Mouse (Mus musculus): ENCODE results near the gene Cabp4. TPM values are rescaled to one million over a fixed set of nuclear protein-coding genes. Genes with fewer than 3 reads are reported as not detected.
A peak's percentile ranks its signal among the peaks of the same experiment; 100 is the strongest.

Gene Cabp4
- total RNA-seq, 2 experiments from 2014 or later, result 0.39 TPM; not detected in 1

DNA sequence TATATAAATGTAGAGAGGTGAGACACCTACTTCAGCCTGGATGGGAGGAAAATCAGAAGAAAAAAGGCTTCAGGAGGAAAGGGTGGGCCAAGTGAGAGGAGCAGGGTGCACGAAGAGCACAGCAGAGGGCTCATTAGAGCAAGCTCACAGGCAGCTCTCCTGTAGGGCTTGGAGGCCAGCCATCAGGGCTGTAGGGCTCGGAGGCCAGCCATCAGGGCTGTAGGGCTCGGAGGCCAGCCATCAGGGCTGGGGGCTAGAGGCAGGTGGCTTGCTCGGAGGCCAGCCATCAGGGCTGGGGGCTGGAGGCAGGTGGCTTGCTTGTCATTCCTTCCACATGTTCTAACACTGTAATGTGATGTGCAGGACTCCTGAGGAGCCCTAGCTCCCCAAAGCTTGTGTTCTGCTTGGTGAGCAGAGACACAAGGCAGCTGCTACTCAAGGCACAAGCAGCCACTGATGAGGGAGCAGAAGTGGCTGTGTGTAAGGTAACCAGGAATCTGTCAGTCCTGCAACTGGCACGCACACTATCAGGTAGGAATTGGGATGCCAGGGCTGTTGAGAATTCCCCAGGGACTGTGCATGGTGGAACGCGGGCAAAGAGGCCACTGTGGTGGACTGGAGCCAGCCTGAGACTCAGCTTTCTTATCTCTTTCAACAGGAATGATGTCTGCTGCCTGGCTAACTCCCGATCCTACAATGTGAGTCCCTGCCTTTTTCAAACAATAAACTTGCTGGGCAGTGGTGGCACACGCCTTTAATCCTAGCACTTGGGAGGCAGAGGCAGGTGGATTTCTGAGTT is 23.0 kb upstream of the Cabp4 start:
- no peak for ATAC-seq (replicated peaks; ENCODE audit: low FRiP score, low TSS enrichment, poor library complexity, severe bottlenecking)

DNA sequence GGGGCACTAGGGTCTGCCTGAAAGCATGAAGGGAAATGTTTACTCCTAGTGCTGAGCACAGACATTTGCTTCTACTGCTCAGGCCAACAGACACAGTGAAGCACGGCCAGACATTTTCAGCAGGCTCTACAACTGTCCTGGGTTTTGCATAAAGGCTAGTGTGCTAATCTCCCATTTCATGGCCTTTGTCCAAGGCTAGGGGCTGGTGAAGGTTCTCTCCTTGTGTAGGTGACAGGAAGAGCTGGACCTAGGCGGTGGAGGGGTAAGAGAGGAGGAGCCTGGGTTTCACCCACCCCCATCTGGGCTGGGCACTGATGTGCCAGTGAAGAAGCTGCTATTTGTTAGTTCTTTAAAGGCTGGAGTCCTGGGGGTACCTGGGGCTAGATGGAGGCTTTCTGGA is 20.9 kb upstream of the Cabp4 start:
- ATAC-seq (replicated peaks; ENCODE audit: low FRiP score, low TSS enrichment, poor library complexity, severe bottlenecking), result no peak

DNA sequence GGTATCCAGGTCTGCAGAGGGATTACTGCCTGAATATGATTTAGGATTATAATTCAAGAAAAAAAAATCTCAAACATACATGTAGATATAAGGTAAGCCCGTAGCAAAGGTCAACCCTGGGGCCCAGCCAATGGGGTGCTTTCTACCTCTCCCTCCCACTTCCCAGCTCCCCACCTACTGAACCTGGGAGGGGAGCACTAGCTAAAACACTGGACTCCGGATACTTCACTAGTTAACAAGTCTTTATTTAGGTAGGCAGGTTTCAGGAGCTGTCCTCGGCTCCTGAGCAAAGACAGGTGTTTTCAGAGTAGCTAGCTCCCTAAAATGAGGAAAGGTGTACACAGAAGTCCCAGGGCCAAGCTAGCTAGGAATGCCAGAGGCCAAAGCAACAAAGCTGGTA is 20.3 kb upstream of the Cabp4 start:
- no peak for ATAC-seq (replicated peaks; ENCODE audit: low FRiP score, low TSS enrichment, poor library complexity, severe bottlenecking)

DNA sequence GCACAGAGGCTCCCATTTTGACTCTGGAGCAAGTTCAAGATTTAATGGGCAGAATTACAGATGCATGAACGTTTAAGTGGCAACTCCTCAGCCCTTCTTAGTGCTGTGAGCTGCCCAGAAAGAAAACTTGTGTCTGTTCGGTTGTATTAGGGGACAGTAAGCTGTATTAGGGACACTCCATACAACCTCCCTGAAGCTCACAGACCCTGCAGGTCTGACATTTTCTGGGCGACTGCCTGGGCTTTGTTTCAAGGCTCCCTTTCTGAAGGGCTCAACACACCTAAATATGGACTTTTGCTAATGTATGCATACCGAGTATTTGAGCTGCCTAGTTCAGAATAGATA is 19.7 kb upstream of the Cabp4 start:
- 0 out of 2 replicates have a peak, but pooled peaks have one; percentile 0 for ATAC-seq (replicated peaks; ENCODE audit: low FRiP score, low TSS enrichment, poor library complexity, severe bottlenecking)

DNA sequence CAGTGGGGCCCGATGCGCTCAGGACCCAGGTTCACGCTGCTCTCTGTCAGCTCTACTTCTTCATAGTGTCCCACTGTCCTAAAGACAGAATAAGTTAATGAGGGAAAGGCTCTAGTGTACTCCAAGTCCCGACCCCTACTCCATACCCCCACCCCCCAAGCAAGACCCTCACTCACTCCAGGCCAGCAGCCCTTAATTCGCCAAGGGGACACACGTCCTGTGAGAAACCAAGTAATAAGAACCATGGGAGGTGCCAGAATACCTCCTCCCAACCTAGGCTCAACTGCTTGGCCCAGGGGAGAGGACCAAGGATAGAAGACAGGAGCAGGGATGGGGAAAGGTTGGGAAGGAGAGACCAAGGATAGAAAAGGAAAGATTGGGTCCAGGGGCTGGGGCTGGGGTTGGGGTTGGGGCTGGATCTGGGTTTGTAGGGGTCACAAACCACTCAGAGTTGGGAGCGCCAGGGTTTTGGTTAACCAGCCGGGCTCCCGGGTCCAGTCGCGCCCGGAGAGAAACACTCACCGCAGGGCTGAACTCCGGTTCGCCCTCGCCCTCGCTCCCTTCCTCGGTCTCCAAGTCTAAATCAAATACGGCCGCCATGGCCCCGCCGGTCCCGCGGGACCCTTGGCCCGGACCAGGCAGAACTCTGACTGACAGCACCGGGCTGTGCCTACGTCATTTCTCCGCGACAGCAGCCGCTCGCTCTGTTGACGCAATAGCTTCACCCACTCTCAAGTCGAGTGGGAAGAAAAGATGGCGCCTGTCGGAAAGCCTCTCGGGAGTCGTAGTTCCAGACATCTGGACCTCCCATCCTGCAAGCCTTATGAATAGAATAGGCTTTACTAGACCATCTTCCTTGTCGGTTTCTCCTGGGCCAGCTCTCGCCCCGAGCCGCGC is 19.1 kb upstream of the Cabp4 start, which contains the start of gene Rps6kb2:
Gene Rps6kb2 (minus strand): TSS at position 709 of the 897 bp plus-strand sequence.
- ATAC-seq (replicated peaks; ENCODE audit: low FRiP score, low TSS enrichment, poor library complexity, severe bottlenecking), result peak; percentile 79

DNA sequence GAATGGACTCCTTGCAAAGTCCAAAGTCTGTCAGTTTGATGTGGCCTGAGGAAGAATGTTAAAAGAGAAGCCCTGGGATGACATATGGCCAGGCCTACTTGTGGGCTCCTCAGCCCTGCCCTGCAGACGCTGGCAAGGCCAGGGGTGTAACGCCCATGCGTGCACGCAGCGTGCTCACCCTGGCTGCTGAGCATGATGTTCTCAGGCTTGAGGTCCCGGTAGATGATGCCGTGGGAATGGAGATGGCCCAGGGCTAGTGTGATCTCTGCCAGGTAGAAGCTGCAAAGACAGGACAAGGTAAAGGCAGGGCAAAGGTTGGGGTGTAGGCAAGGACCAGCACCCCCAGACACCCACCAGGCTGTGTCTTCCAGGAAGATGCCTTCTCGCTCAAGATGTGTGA is 15.2 kb upstream of the Cabp4 start:
- ATAC-seq (replicated peaks; ENCODE audit: low FRiP score, low TSS enrichment, poor library complexity, severe bottlenecking), result no peak

DNA sequence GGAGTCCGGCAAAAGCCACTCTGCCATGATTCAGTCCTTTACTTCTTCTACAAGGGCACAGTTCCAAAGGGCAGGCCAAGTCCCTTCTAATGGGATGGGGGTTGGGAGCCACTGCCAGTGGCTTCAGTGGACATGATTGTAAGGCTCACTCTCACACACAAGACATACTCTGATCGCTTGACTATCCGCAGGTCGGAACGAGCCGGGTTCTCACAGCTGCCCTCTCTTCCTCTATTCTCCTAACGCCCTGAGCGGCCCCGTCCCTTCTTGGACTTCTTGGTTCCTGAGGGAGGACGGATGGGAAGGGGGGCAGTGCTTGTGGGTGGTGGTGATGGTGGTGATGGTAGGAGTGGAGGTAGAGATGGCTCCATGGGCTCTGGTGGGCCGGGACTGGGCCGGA is 12.9 kb upstream of the Cabp4 start:
- no peak for ATAC-seq (replicated peaks; ENCODE audit: low FRiP score, low TSS enrichment, poor library complexity, severe bottlenecking)

DNA sequence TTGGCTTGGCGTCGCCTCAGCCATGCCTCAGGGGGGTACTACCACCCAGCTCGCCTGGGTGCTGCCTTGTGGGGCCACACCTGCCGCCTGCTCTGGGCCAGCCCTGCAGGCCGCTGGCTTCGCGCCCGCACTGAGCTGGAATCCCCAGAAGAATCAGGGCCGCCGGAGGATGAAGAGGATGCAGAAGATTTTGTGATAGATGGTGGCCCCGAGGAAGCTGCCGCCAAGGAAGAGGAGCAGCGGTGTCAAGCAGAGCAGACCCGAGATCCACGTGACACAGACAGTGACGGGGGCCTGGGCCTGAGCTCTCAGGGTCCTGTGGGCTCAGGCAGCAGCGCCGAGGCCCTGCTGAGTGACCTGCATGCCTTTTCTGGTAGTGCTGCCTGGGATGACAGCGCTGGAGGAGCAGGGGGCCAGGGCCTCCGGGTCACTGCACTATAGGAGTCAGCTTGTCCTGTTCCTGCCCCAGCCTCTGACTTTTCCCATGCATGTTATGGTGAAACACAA is 12.3 kb upstream of the Cabp4 start:
- 0 out of 2 replicates have a peak, but pooled peaks have one; percentile 5 for ATAC-seq (replicated peaks; ENCODE audit: low FRiP score, low TSS enrichment, poor library complexity, severe bottlenecking)

DNA sequence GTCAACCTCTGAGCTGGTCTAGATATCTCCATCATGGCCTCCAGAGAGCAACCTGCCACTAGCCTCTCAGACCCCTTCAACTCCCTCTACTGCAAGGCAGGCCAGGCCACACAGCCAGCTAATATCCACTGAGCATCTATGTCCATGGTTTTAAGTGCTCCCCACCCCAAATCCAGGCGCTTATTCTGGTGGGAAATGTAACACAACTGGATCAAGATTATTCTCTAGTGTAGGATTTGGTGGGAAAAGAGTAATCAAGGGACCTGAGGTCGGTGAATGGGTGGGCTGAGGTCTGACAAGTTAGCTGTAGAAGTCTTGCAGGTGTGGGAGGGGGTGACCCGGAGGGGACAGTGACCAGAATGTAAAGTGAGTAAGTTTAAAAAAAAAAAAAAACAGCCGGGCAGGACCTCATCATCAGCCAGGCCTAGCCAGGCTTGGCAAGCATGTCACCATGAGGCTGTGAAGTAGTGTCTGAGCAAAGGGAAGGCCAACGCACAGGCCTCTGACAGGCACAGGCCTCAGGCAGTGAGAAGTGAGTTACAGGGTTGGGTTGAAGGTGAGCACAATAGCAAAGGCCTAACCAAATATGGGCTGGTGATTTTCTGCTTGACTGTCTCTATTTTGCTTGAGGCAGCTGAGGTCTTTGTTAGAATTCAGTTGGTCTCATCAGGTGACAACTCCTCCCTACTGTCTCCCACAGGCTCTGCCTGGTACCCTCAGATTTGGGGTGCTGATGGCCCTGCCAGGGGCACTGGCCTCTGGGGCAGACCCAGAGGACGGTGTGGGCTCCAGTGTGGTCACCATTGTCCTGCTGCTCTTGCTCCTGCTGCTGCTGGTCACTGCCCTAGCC is 11.6 kb upstream of the Cabp4 start:
- peak; percentile 32 for ATAC-seq (replicated peaks; ENCODE audit: low FRiP score, low TSS enrichment, poor library complexity, severe bottlenecking)

DNA sequence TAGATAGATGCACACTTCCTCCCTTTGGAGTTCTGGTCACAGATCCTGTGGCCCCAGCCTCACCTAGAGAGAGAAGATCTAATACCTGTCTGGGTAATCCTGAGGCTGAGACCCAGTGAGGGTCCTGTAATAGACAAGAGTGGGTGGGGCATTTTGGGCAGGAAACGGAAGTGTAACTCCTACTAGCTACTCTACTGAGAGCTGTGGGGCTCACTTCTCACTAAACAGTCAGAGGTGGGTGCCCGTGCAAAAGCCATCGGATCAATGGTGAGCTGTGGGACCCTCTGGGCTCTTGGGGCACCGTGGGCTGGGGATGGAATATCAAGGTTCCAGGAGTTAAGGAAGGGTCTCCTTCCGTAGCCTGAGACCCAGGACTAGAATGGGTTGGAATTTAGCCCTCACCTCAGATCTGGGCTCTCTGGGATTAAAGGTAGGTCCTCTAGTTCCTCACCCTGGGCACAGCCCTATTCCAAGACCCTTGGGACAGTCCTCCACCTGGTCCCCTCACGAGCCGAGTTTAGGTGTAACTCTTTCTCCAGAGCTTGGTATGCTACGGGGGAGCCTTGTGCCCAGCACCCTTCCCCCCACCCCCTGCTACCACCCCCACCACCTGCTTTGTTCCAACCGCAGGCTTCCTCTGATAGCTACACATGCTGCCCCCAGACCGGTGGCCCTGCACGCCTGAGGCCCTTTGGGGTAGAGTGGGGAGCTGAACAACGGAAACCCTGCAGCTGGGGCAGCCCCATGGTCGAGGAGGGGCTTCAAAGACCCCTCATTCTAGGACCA is 10.8 kb upstream of the Cabp4 start:
- ATAC-seq (replicated peaks; ENCODE audit: low FRiP score, low TSS enrichment, poor library complexity, severe bottlenecking), result no peak

DNA sequence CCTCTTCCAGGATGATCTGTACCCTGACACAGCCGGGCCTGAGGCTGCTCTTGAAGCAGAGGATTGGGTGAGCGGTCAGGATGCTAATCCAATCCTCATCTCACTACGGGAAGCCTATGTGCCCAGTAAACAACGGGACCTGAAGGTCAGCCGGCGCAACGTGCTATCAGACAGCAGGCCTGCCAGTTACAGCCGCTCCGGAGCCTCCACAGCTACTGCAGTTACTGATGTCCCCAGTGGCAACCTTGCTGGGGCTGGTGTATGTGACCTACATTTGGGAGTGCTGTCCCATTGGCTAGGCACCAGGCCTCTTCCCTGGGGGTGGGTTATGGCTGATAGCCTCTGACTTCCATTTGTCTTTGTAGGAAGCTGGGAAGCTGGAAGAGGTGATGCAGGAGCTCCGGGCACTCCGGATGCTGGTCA is 9.4 kb upstream of the Cabp4 start, which contains the start of gene Ptprcap:
Gene Ptprcap (plus strand): TSS at position 373 of the 423 bp plus-strand sequence.
- ATAC-seq (replicated peaks; ENCODE audit: low FRiP score, low TSS enrichment, poor library complexity, severe bottlenecking), result no peak

DNA sequence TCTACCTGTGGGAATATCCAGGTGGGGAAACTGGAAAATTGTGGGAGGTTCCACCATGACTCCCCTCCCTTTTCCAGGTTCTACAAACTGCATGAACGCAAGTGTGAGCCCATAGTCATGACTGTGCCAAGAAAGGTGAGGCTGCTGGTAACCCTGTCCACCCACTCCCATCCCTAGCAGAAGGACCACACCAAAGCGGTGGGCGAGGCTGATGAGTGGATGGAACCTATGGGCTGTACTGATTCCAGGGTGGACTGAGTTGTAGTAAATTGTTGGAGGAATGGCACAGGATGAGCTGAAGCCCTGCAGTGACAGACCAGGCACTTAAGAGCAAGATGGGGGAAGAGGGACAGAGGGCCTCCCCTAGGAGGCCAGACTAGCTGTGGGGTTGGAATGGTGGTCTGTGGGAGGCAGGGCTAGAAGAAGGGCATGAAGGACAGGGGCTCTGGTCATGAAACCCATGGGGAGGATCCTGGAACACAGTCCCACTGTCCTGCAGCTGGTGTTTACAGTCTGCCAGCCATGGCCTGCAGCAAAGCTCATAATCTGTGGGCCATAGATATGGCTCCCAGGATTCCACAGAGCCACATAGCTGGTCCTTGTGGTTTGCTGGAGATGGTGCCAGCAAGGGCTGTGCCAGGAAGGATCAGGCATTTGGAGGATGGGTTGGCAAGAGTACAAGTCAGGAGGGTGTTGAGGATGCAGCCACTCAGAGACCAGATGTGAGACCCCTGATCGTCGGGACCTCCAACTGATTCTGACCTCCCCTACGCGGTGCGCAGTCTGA is 8.8 kb upstream of the Cabp4 start:
- ATAC-seq (replicated peaks; ENCODE audit: low FRiP score, low TSS enrichment, poor library complexity, severe bottlenecking), result no peak

DNA sequence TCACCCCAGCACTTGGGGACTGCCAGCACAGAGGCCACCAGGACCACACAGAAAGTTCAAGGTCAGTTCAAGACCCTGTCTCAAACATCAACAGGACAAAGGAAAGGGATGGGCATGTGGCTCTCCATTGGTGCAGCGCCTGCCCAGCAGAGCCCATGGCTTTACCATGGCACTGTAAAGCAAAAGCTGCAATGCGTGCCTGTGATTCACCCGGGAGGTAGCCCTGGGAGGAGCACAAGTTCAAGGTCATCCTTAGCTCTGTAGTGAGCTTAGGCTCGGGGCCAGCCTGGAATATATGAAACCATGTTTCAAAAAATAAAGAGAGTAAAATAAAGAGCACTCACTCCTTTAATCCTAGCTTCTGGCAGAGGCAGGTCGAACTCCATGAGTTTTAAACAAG is 8.1 kb upstream of the Cabp4 start:
- ATAC-seq (replicated peaks; ENCODE audit: low FRiP score, low TSS enrichment, poor library complexity, severe bottlenecking), result no peak

DNA sequence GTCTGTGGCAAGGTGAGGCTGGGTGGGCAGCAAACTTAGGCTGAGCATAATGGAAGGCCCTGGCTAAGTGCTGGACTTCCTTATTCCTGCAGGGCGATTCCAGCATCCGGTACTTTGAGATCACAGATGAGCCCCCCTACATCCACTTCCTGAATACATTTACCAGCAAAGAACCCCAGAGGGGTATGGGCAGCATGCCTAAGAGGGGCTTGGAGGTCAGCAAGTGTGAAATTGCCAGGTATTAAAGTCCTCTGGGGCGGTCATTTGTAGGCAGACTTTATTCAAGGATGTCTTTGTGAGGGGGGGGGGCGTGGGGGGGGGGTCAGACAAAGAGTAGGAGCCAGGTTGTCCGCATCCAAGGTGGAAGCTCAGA is 7.6 kb upstream of the Cabp4 start:
- no peak for ATAC-seq (replicated peaks; ENCODE audit: low FRiP score, low TSS enrichment, poor library complexity, severe bottlenecking)

DNA sequence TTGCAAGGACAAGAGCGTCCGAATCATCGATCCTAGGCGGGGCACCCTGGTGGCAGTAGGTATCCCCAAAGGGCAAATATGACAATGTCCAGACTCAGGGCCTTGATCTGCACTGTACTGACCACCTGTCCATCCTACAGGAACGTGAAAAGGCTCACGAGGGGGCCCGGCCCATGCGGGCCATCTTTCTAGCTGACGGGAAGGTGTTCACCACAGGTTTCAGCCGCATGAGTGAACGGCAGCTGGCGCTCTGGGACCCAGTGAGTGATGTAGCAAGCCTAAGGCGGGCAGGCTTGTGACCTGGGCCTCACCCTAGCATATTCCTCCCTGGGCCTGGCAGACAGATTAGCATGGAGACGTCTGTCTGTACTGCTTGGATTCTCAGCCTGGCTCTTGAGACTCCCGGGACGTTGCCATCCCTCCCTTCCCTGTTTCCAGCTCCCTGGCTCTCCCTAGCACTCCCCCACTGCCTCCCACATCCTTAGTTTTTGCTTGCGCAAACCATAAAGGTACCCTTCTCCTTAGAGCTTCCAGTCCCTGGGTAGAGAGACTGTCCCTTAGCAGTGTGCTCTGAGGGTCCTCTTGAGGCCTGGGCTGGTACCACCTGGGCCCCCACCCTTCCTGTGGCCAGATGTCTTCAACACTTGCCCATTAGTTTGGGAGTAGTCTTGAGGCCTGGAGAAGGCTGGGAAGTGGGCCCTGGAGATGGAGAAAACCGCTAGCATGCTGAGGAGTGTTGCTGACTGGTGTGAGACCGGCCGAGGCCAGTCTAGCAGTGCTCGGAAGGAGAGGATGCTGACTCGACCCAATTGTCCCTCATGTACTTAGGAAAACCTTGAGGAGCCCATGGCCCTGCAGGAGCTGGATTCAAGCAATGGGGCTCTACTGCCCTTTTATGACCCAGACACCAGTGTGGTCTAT is 7.0 kb upstream of the Cabp4 start:
- ATAC-seq (replicated peaks; ENCODE audit: low FRiP score, low TSS enrichment, poor library complexity, severe bottlenecking), result no peak

DNA sequence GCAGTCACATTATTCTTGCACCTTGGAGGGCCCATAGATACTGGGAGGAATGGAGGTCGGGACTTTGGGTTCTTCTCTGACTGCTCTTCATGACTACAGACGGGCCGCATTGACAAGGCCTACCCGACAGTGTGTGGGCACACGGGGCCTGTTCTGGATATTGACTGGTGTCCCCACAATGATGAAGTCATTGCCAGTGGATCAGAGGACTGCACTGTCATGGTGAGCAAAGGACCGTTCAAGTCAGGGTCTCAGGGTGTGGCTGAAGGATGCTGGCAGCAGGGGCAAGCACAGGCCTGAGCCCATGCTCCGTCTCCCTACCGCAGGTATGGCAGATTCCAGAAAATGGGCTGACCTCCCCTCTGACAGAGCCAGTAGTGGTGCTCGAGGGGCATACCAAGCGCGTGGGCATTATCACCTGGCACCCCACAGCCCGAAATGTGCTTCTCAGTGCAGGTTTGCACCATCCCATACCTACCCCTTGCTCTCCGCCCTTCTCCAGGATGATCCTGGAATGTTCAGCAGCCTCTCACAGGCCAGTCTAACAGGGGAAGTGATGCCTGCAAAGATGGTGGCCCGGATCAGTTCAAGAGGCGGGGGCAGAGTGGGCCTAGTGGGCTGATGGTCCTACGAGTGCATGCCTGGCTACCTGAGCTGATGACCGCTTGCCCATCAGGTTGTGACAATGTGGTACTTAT is 6.1 kb upstream of the Cabp4 start:
- ATAC-seq (replicated peaks; ENCODE audit: low FRiP score, low TSS enrichment, poor library complexity, severe bottlenecking), result no peak

All from megakaryocyte-erythroid progenitor cell, adult 5-6 weeks (primary cell).